Mouse (Mus musculus) C2C12 (cell line): ENCODE results near the gene Snx27.

Experiments used
- CEBPB ChIP-seq: IDR thresholded peaks from one replicate; pipeline ENCODE4 v1.6.1; 2011; ENCODE audit warnings: low read depth, mild to moderate bottlenecking, control low read depth, moderate library complexity
- CTCF ChIP-seq: IDR thresholded peaks from one replicate; pipeline ENCODE4 v1.5.1; 2011; ENCODE audit not compliant: control insufficient read depth, insufficient read depth, insufficient read length
- FOSL1 ChIP-seq: IDR thresholded peaks from one replicate; pipeline ENCODE4 v1.8.0; 2011; ENCODE audit warnings: mild to moderate bottlenecking, low read length; ENCODE audit not compliant: poor library complexity, insufficient read depth, severe bottlenecking
- MAX ChIP-seq: IDR thresholded peaks from one replicate; pipeline ENCODE4 v1.6.1; 2011; ENCODE audit warnings: mild to moderate bottlenecking, control low read depth
- MYOD1 ChIP-seq: IDR thresholded peaks from one replicate; pipeline ENCODE4 v1.6.1; 2011; ENCODE audit warnings: low read depth; ENCODE audit not compliant: control insufficient read depth, insufficient read length
- MYOG ChIP-seq: IDR thresholded peaks from one replicate; pipeline ENCODE4 v1.6.1; 2011; ENCODE audit not compliant: control insufficient read depth, insufficient read length; ENCODE audit errors: extremely low read depth
- USF1 ChIP-seq: IDR thresholded peaks from one replicate; pipeline ENCODE4 v1.6.1; 2011; ENCODE audit warnings: low read depth, mild to moderate bottlenecking, control low read depth, moderate library complexity

DNA sequence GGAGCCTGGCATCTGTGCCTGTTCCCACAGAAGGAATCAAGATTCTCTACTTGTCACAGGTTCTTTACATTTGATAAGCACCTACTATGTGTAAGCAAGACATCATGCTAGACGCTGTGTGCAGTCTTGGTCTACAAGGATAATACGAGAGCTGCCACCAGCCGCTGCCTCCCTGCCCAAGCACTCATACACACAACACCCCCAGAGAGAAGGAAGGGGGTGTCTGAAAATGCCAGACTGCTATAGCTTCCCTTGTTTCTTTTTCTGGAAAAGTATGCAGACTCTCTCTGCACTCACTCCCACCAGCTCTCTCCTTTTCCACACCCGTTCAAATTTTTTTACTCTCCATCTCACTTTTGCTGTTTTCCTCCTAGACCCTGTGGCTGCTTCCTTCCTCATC, 105.1 kb downstream of the Snx27 start:
- TF ChIP-seq CTCF (no peak), MYOG (no peak), MYOD1 (no peak), MAX (no peak), USF1 (no peak), FOSL1 (no peak), CEBPB (no peak)
